Mouse (Mus musculus): Measurements from ENCODE around the gene Gtpbp3.
"Not testable (repeated sequence)": the region's sequence is repeated elsewhere in the genome, so short reads cannot be mapped to it uniquely, and the experiment has no call there.

The Gtpbp3 gene

DNA sequence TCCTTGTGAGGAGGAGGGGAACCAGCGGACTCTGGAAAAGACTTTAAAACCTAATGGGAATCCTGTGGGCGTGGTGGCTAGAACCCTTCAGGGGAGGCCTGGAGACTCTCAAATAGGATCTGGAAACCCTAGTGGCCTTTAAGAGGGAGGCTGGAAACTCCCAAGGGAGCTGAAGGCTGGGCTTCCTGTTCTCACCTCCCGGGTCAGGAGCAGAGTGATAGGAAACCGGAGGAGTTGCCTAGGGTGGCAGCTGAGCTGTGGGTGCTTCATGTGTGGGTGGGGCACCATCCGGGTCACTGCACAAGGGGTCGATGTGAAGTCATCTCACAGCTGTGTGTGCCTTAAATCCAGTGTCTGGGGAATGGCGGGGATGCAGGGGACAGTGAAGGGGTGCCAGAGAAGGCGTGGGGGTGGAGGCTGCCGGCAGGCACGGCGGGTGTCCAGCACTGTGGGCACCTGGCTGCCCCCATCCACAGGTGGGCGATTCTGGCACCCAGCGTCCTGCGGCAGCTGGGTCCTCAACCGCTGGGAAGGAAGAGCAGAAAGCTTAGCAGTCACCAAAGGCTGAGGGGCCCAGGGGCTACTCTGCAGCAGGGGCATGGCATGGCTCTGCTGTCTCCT, 10.1 kb downstream of the Gtpbp3 start:
- DNase-seq (ENCODE audit: low read depth, low spot score) = no peak
- H3K27me3 ChIP-seq (ENCODE audit: control insufficient read depth, insufficient read depth, low read length, poor library complexity, severe bottlenecking) = no peaks in the 10 kb centered on the region
- no peaks in the 10 kb centered on the region for H3K36me3 ChIP-seq (ENCODE audit: control insufficient read depth, insufficient read depth, low read length, poor library complexity, severe bottlenecking)

DNA sequence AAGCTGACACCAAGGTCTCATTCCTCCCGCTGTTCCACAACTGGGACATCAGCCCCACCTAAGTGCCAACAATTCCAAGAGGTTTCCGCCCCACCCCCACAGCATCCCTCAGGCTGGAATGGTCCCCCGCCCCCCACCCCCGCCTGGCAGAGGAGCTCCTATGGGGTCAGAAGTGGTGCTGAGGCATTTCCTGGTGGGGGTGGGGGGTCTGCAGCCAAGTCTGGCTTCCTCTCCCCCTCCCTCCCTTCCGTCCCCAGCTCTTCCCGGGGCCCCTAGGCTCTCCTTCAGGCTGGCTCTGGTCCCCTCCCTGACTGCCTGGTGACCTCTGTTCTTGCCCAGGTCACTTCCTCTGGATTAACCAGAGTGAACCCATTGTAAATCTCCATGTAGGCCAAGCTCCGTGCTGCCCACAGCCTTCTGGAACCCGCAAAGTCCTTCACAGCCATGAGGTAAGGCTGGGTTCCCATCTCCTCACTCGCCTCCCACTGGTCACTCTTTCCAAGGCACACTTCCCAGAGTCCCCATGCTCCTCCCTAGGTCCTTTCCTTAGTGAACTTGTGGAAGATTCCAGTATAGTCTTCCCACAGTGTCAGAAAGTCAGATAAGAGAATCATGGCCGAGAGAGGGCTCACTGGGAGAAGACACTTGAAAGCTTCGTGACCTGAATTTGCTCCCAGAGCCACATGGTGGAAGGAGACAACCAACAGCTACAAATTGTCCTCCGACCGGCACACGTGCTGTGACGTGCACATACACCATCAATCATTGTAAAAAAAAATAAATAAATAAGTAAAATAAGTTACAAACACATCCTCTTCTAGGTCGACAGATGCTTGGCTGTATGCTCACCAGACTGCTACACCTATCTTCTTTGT, 11.2 kb downstream of the Gtpbp3 start:
- Histone ChIP-seq H3K27me3 (ENCODE audit: control insufficient read depth, insufficient read depth, low read length, poor library complexity, severe bottlenecking) (no peaks in the 10 kb centered on the region), H3K36me3 (ENCODE audit: control insufficient read depth, insufficient read depth, low read length, poor library complexity, severe bottlenecking) (no peaks in the 10 kb centered on the region)
- DNase-seq (ENCODE audit: low read depth, low spot score) = no peak

DNA sequence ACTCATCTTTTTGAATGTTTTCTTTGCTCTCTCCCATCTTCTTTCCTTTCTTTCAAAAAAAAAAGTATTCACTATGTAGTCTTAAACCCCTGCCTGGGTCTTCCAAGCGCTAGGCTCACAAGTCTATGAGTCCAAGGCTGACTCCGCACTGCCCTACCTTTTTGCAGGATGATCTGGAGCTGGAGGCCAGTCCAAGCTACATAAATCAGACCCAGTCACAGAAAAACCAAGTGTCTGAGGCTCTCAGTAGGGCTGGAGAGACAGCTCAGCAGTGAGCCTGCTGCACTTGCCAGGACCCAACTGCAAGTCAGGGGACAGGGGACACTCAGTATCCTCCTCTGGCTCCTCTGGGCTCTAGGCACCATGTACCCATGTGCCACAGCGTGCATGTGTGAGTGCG, 16.4 kb downstream of the Gtpbp3 start:
- Histone ChIP-seq H3K27me3 (ENCODE audit: control insufficient read depth, insufficient read depth, low read length, poor library complexity, severe bottlenecking) (no peaks in the 10 kb centered on the region), H3K36me3 (ENCODE audit: control insufficient read depth, insufficient read depth, low read length, poor library complexity, severe bottlenecking) (no peaks in the 10 kb centered on the region)
- DNase-seq (ENCODE audit: low read depth, low spot score) = no peak

DNA sequence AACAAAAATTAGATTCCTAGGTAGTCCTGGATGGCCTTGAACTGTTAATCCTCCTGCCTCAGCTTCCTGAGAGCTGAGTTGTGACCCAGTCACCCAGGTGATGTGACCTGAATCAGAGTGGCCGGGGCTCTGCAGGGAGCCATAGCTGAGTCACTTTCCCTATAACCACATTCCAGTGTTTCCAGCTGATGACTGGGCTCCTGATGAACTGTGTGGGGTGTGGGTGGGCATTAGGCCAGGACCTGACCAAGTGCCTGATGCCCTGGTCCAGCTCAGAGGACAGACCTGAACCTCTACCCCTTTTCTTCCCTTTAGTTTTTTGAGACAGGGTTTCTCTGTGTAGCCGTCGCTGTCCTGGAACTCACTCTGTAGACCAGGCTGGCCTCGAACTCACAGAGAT, 17.4 kb downstream of the Gtpbp3 start:
- no peaks in the 10 kb centered on the region for H3K27me3 ChIP-seq (ENCODE audit: control insufficient read depth, insufficient read depth, low read length, poor library complexity, severe bottlenecking)
- H3K36me3 ChIP-seq (ENCODE audit: control insufficient read depth, insufficient read depth, low read length, poor library complexity, severe bottlenecking) = no peaks in the 10 kb centered on the region
- no peak for DNase-seq (ENCODE audit: low read depth, low spot score)

DNA sequence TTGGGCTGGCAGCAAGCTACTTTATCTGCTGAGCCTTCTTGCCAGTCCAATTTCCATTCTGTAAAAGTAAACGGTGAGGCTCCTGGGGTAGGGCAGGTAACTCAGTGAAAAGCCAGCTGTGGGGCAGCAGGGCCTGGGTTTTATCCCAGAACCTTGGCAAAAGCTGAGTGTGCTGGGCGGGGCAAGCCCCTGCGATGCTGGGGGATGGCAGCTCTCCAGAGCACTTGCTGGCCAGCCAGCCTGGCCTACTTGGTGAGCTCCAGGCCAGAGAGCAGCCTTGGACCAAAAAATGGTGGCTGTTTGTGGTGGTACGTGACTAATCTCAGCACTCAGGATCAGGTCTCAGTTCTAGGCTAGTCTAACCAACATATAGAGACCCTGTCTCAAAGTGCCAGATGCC, 18.1 kb downstream of the Gtpbp3 start:
- Histone ChIP-seq H3K27me3 (ENCODE audit: control insufficient read depth, insufficient read depth, low read length, poor library complexity, severe bottlenecking) (no peaks in the 10 kb centered on the region), H3K36me3 (ENCODE audit: control insufficient read depth, insufficient read depth, low read length, poor library complexity, severe bottlenecking) (no peaks in the 10 kb centered on the region)
- no peak for DNase-seq (ENCODE audit: low read depth, low spot score)

DNA sequence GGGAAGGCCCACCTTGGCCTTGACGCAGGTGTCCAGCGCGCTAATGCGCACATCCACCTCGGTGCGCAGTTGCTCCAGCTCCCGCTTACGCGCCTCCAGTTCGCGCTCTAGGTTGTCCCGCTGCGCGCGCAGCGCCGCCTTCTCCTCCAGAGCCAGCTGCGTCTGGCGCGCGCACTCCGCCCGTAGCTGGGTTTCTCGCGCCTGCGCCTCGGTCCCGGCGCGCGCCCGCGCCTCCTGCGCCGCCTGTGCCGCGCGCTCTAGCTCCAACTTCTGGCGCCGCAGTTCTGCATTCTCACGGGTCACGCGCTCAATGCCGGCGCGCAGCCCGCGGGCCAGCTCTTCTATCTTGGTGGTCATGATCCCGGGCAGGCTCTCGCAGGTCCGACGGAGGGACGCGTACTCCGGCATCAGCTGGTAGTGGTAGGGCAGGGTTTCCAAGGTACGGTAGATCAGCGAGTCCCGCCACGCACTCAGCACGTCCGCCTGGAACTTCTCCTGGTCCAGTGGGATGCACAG, 19.7 kb downstream of the Gtpbp3 start:
- no peak for DNase-seq (ENCODE audit: low read depth, low spot score)
- Histone ChIP-seq H3K36me3 (ENCODE audit: control insufficient read depth, insufficient read depth, low read length, poor library complexity, severe bottlenecking) (no peaks in the 10 kb centered on the region), H3K27me3 (ENCODE audit: control insufficient read depth, insufficient read depth, low read length, poor library complexity, severe bottlenecking) (no peaks in the 10 kb centered on the region)

DNA sequence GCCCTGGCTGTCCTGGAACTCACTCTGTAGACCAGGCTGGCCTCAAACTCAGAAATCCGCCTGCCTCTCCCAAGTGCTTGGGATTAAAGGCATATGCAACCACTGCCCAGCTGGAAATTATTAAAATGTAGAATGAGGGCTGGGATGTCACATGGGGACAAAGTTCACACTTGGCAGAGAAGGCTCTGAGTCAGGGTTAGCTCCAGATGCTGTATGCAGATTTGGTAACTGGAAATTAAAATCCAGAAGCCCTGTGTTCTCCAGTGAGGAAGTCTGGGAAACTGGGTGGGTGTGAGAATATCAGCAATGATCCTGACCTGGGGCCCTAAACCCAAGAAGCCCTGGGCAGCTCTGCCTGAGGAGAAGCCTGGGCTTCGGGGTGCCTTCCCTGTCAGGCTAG, 21.4 kb downstream of the Gtpbp3 start:
- DNase-seq (ENCODE audit: low read depth, low spot score) = no peak
- no peaks in the 10 kb centered on the region for H3K36me3 ChIP-seq (ENCODE audit: control insufficient read depth, insufficient read depth, low read length, poor library complexity, severe bottlenecking)
- H3K27me3 ChIP-seq (ENCODE audit: control insufficient read depth, insufficient read depth, low read length, poor library complexity, severe bottlenecking) = no peaks in the 10 kb centered on the region

DNA sequence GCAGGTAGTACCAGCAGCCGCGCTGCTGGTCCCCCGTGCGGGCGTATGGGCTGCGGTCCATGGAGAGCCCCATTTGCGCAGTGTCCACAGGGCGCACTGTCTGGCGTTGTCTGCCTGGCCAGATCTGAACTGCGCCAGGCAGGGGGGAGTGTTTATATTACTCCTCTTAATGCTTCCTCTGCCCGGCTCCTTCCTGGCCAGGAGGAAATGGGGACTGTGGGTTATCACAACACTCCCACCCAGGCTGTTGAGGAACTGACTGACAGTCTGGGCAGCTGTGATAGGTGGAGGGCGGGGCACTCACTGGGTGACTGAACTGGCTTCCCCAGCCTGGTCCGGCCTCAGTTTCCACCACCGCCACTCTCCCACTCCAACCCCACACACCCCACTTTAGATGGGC, 23.7 kb downstream of the Gtpbp3 start, which contains the start of gene Plvap:
Gene Plvap, minus strand, starts transcription at position 109 of the 400 bp plus-strand sequence.
- Histone ChIP-seq H3K27me3 (ENCODE audit: control insufficient read depth, insufficient read depth, low read length, poor library complexity, severe bottlenecking) (no peaks in the 10 kb centered on the region), H3K36me3 (ENCODE audit: control insufficient read depth, insufficient read depth, low read length, poor library complexity, severe bottlenecking) (no peaks in the 10 kb centered on the region)
- DNase-seq (ENCODE audit: low read depth, low spot score) = no peak

DNA sequence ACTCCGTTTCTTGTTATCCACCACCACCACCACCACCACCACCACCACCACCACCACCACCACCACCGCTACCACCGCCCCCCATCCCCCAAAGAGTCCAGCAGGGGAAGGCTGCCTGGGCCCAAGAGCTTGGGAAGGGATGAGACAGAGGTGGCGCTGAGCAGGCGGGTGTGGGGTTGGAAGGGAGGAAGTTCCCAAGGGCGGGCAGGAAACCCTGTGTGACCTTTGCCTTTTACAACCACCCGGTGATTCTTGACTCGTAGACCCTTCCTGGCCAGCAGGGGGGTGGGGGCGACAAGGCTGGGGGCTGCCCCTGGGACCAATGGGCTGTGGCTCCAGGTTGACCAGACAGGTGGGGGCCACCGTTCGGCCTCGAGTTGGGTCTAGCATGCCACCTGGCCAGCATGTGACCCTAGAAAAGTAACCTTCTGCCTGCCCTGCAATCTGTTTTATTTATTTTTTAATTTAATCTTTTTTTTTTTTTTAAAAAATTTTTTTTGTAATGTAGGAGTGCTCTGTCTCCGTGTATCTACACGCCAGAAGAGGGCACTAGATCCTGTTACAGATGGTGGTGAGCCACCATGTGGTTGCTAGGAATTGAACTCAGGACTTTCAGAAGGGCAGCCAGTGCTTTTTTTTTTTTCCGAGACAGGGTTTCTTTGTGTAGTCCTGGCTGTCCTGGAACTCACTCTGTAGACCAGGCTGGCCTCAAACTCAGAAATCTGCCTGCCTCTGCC, 25.3 kb downstream of the Gtpbp3 start:
- H3K27me3 ChIP-seq (ENCODE audit: control insufficient read depth, insufficient read depth, low read length, poor library complexity, severe bottlenecking) = no peaks in the 10 kb centered on the region
- no peak for DNase-seq (ENCODE audit: low read depth, low spot score)

DNA sequence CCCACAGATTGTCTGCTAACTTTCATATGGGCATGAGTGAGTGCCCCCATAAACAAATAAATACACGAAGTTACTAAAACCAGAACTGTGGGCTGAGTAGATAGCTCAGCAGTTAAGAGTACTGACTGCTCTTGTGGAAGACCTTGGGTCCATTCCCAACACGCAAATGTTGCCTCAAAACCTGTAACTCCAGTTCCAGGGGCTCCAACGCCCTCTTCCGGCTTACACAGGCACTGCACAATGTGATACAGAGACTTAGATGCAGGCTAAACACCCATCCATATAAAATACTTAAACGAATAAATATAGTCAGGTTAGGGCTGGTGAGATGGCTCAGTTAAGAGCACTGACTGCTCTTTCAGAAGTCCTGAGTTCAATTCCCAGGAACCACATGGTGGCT, 27.1 kb downstream of the Gtpbp3 start:
- Histone ChIP-seq H3K36me3 (ENCODE audit: control insufficient read depth, insufficient read depth, low read length, poor library complexity, severe bottlenecking) (no peaks in the 10 kb centered on the region), H3K27me3 (ENCODE audit: control insufficient read depth, insufficient read depth, low read length, poor library complexity, severe bottlenecking) (no peaks in the 10 kb centered on the region)
- no peak for DNase-seq (ENCODE audit: low read depth, low spot score)

More for the DNA sequence above, 25.3 kb downstream of the Gtpbp3 start:
- no peaks in the 10 kb centered on the region for H3K36me3 ChIP-seq (ENCODE audit: control insufficient read depth, insufficient read depth, low read length, poor library complexity, severe bottlenecking)

DNA sequence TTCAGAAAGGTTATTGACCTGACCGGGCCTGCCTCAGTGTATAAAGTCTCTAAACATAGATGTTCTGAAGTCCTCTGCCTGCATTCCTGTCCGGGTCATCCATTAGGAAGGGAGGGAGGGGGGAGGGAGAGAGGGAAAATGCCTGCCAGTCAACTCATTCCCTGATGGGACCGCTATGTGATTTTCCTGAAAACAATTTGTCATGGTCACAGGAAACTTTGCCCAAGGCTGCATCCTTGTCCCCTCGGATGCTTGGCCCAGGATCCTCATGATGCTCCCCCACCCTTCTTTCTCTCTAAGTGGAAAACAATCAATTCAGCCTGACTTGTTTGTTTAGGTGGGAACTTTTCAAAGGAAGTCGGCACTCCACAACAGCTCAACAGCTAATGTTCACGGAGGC, 28.9 kb downstream of the Gtpbp3 start:
- H3K36me3 ChIP-seq (ENCODE audit: control insufficient read depth, insufficient read depth, low read length, poor library complexity, severe bottlenecking) = no peaks in the 10 kb centered on the region
- no peaks in the 10 kb centered on the region for H3K27me3 ChIP-seq (ENCODE audit: control insufficient read depth, insufficient read depth, low read length, poor library complexity, severe bottlenecking)
- no peak for DNase-seq (ENCODE audit: low read depth, low spot score)

DNA sequence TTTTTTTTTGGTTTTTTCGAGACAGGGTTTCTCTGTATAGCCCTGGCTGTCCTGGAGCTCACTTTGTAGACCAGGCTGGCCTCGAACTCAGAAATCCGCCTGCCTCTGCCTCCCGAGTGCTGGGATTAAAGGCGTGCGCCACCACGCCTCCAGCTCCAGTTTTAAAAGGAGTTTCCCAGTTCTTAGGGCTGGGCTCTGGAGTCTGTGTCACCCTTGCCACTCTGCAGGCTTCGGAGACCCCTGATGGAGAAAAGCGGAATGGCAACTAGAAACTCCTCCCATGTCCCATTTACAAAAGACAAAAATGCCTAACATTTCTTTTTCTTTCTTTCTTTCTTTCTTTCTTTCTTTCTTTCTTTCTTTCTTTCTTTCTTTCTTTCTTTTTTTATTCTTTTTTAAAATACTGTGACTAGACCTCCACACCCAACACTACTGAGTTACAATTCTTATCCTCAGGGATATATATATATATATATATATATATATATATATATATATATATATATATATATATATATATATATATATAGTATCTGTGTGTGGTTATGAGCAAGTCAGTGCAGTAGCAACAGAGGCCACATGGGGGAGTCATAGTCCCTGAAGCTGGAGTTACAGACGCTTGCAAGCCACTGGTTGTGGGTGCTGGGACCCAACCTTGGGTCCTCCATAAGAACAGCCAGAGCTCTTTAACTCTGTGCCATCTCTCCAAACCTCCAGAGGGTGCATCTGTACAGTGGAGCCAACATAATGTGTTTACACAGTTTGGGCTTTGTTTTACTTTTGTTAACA, 31.3 kb downstream of the Gtpbp3 start:
- H3K36me3 ChIP-seq (ENCODE audit: control insufficient read depth, insufficient read depth, low read length, poor library complexity, severe bottlenecking); H3K27me3 ChIP-seq (ENCODE audit: control insufficient read depth, insufficient read depth, low read length, poor library complexity, severe bottlenecking): not testable (repeated sequence)
- DNase-seq (ENCODE audit: low read depth, low spot score) = peak; percentile 75

DNA sequence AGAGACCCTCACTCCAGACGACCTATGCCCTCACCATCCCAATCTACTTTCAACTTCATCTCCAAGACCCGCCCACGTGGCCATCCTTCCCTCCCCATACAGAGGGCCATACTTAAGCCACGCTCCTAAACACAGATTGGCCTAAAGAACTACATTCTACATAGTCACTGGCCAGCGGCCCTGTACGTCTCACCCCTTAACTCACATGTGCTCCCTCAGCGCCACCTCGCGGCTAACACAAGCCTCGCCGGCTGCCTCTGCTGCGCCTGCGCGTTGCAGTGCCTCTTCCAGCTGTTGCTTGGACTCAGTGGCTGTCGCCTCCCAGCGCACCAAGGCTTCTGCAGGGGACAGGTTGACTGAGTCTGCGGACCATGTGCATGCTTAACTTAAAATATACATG, 33.7 kb downstream of the Gtpbp3 start:
- no peaks in the 10 kb centered on the region for H3K27me3 ChIP-seq (ENCODE audit: control insufficient read depth, insufficient read depth, low read length, poor library complexity, severe bottlenecking)
- DNase-seq (ENCODE audit: low read depth, low spot score) = peak; percentile 96
- H3K36me3 ChIP-seq (ENCODE audit: control insufficient read depth, insufficient read depth, low read length, poor library complexity, severe bottlenecking) = no peaks in the 10 kb centered on the region
